Mouse (Mus musculus) neutrophil, adult 5-6 weeks (primary cell): Measurements from ENCODE around the gene Robo1. TPM values are rescaled to one million over a fixed set of nuclear protein-coding genes. Genes with fewer than 3 reads are reported as not detected.

Experiments
- ATAC-seq: fragments of 151-379, 151-347 bp; 2 replicates; pipeline ENCODE4 v1.8.0; 2017; ENCODE audit warnings: mild to moderate bottlenecking, moderate TSS enrichment; ENCODE audit not compliant: insufficient number of reproducible peaks, poor library complexity, low FRiP score, severe bottlenecking; ENCODE audit errors: extremely low read depth
- total RNA-seq: library from RNA; stranded (forward); fragments of 200-1000 nt; gene quantifications from 2 replicates; pipeline ENCODE4 v1.2.3, GENCODE M21; 2017

Gene Robo1
- total RNA-seq, 1 experiment from 2014 or later, result not detected

GRCm38 (mm10) chr16:72841066-72841465 lies 533.0 kb downstream of the Robo1 start:
- ATAC-seq, result no peak

GRCm38 (mm10) chr16:72854101-72854500 lies 546.0 kb downstream of the Robo1 start:
- no peak for ATAC-seq

DNA sequence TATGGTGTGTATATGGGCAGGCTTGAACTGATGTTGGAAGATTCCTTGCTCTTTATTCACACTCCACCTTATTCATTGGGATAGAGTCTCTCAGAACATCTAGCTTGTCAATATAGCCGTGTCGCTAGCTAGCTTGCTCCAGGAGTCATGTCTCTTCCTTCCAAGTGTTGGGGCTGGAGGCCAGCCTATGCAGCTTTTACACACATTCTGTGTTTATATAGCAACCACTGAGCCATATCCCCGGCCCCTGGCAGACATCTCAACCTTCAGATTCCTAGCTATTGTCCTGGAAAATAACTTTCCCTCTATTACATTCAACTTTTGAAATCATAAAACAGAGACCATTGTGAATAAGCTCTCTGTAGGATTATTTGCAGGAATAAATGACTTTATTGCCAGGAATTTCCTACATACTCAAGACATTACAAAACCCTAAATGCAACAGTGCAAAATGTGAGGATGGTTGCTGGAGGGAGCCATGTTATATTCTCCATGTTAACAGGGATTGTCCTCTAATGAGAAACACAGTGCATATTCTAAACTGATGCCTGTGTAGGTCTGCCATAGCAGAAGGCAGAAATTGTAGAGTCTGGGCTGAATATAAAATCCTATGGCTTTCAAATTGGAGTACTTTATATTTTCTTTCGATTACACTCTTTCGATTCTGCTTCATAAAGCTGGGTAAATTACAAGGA lies 546.9 kb downstream of the Robo1 start:
- no peak for ATAC-seq

- ATAC-seq, result no peak
These were observed 553.7 kb downstream of the Robo1 start for GRCm38 (mm10) chr16:72861707-72862277.

DNA sequence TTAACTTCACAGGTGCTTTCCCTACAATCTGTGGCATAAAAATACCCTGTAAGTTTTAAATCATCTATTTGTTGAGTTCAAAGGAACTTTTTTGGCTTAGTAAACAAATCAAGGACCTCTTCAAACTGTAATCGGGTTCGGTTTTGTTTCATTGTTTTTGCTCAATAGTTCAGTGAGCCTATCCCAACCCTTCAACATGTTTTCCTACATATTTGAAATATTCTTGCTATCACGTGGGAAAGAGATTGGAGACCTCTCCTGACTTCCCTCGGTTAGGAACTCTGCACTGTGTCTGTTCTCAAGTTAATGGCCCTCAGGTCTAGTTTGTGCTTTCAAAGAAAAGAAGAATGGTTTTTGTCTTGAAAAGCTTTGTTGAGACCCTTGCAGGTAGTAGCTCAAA lies 557.9 kb downstream of the Robo1 start:
- ATAC-seq, result no peak

GRCm38 (mm10) chr16:72874934-72875732 lies 567.0 kb downstream of the Robo1 start:
- ATAC-seq, result no peak

GRCm38 (mm10) chr16:72888108-72888507 lies 580.0 kb downstream of the Robo1 start:
- ATAC-seq, result no peak

DNA sequence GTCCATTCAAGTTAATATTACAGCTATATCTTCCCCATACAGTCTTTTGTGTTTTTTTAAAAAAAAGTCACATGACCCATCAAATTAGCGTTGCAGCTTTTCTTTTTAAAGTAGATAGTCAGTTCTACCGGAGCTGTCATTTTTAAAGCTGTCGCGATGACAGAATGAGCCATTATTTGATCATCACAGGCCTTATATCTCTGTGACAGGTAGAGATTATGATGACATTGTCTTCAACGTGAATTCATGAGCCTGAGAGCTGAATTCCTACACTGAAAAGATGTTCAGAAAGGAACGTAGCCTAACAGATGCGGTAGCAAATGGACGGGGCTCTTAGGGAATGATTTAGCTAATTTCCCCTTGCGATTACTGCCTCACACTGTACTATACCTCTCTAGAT lies 581.3 kb downstream of the Robo1 start:
- no peak for ATAC-seq

GRCm38 (mm10) chr16:72897125-72897524 lies 589.0 kb downstream of the Robo1 start:
- no peak for ATAC-seq

GRCm38 (mm10) chr16:72908895-72909294 lies 600.8 kb downstream of the Robo1 start:
- no peak for ATAC-seq

DNA sequence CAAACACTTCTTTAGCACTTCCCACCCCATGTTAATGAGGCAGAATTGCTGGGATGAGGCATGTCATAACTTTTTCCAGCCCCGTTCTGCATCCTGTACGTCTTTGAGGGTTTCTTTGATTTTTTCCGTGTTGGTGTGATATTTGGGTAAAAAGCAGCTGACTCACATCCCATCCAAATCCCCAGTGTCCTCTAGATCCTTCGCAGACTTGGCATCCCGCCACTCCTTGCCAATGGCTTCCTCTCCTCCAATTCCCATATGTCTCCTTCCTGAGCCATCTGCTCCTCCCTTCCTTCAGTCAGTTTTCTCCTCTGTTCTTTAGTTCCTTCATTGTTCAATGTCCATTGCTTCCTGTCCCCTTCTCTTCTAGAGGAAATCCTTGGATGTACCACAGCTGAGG lies 605.0 kb downstream of the Robo1 start:
- no peak for ATAC-seq

DNA sequence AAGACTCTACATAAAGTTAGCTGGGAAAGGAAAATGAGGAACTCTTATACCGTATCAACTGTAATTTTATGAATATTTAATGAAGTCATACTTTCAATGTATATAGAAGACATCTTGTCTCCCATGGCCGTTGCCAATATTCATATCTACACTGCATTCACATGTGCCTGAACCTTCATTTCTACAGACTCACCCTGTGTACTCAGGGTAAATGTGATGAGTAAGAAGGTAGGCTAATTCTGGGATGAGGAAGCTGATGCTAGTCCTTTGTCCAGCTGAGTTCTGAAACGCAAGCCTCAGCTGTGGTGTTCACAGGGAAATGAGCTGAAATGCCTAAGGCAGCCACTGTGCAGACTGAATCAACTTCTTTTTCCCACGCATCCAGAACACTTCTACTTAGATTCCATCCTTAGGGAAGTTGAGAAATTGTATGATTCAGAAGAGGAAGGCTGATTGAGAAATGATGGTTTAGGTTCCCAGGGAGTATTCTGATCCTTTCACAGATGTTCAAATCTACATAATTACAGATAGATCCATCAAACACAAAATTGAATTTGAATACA lies 606.0 kb downstream of the Robo1 start:
- ATAC-seq, result no peak

DNA sequence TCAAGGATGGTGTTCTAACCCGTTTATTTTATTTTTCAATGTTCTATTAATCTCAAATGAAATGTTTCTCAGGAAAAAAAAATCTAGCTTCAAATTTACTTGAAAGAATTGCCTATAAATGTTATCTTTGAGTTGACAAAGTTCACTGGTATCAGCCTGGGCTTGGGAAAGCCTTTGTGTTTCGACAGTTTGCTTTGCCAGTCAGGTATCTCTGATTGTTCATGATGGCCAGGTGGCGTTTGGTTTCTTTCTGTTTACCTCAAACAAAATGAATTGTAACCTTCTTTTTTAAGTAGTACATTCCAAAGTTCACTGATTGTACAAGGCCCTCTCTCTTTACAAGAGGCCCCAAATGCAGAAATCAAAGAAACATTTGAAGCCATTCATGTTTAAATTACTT lies 611.9 kb downstream of the Robo1 start:
- no peak for ATAC-seq

DNA sequence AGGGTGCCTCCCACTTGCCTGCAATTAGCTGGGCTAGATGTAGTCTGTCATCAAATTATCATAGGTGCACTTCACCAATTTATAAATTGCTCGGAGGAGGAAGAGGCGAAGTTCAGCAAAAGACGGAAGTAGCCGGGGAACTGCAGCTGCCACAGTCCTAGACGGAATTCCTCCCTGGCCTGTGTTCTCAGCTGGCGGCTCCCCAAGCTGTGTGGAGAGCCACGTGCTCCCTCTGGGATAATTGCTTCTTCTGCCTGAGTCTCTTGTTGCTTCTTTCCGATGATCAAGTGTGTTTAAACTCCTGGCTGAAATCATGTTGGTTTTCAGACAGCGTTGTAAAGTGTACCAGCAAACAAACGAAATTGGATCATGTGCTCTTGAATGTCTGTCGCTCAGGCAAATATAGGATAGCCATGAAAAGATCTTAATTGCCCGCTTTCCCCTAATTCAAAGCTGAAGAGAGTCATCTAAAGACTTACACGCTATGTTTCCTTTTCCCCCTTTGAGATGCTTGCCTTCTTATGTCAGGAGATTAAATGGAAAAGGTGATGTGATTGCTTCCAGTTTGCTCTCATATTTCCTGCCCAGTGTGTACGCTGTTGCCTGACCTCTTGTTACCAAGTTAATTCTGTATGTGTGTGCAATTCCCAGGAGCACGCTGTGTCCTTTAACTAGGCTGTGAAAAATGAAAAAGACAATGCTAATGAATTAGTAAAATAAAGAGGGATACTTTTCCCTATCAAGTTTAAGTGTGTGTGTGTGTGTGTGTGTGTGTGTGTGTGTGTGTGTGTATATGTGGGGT lies 616.5 kb downstream of the Robo1 start:
- no peak for ATAC-seq

- ATAC-seq, result no peak
These were observed 620.5 kb downstream of the Robo1 start for GRCm38 (mm10) chr16:72928525-72929122.

DNA sequence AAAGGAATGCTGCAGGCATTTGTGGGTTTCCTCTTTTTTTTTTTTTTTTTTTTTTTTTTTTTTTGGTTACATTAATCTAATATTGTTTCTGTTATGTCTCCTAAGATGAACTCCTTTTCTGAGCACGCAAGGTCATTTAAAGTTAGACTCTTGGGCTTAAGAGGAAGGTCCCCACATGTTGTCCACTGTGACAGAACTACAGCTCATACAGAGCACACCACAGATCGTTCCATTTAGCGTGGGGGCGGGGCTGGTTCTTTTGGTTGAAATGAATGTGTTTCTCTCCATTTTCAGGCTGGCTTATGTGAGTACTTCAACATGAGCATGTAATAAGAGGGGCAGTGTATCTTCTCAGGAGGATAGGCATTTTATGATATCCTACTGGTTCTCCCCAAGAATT lies 622.8 kb downstream of the Robo1 start:
- no peak for ATAC-seq

GRCm38 (mm10) chr16:72934908-72935307 lies 626.8 kb downstream of the Robo1 start:
- ATAC-seq, result no peak

DNA sequence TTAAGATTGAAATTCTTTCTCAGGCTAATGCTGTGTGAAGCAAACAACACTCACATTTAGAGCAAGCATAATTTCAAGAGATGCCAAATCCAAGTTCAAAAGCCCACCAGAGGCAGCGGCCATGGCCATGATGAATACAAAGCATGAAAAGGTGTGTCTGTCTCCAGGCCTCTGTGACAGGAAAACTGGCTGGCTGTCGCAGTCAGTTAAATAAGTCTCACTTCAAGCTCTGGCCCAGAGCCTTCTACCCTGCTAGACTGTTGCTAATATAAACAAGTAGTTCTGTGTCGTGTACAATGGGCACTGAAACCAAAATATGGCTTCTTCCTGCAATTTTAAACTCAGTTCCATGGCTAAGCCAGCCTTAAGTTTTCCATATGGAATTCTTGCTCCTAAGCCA lies 629.1 kb downstream of the Robo1 start:
- ATAC-seq, result no peak

- ATAC-seq, result no peak
These were observed 631.8 kb downstream of the Robo1 start for GRCm38 (mm10) chr16:72939862-72940261.
